Mouse (Mus musculus) brain, embryonic 14.5 days (tissue): Measurements from ENCODE around the gene Morn4. TPM values are rescaled to one million over a fixed set of nuclear protein-coding genes. Genes with fewer than 3 reads are reported as not detected.
"Not testable (repeated sequence)": the region's sequence is repeated elsewhere in the genome, so short reads cannot be mapped to it uniquely, and the experiment has no call there.

ENCODE experiments used
- DNase-seq: peaks from one replicate; pipeline ENCODE4 v3.0.0-alpha.2; 2011; ENCODE audit warnings: low read depth
- CTCF ChIP-seq: fragments of 200-500 bp; IDR thresholded peaks from 2 replicates; pipeline ENCODE4 v1.5.1; 2012; ENCODE audit warnings: inconsistent platforms, mild to moderate bottlenecking, moderate library complexity, borderline replicate concordance; ENCODE audit not compliant: insufficient read depth, insufficient read length; ENCODE audit errors: extremely low read depth
- POLR2A ChIP-seq: fragments of 200-500 bp; IDR thresholded peaks from 2 replicates; pipeline ENCODE4 v1.6.1; 2012; ENCODE audit warnings: mild to moderate bottlenecking, inconsistent platforms, borderline replicate concordance; ENCODE audit not compliant: poor library complexity, insufficient read depth, insufficient read length, severe bottlenecking; ENCODE audit errors: extremely low read depth
- polyA plus RNA-seq: library from polyadenylated mRNA; depleted of rRNA; stranded (reverse); fragments of >200 nt; gene quantifications from 2 replicates; pipeline ENCODE4 v1.2.3, GENCODE M21; 2012

Gene Morn4
- polyA plus RNA-seq, 1 experiment: 128 TPM

GRCm38 (mm10) chr19:42120451-42120850, 34.3 kb upstream of the Morn4 start:
- no peak for TF ChIP-seq CTCF
- TF ChIP-seq POLR2A: no peak
- no peak for DNase-seq

DNA sequence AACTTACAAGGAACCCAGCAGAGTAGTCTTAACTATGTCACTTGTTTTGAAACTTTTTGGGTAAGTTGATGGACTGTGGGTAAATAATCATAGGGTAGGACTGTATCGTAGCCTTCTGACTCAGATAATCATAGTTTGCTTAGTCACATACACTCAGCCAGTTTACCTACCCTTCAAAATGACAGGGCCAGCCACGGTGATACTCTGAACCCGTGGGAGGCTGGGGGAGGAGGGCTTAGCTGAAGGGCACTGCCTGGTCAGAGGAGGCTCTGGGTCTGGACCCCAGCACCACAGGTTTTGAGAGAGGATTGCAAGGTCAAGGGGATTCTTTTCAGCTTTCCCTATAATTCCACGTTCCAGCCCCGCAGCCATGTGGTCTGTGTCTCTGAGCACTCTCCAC, 32.4 kb upstream of the Morn4 start:
- no peak for DNase-seq

GRCm38 (mm10) chr19:42118142-42118541, 32.0 kb upstream of the Morn4 start:
- TF ChIP-seq POLR2A (no peak), CTCF (no peak)

More for the DNA sequence above, 32.4 kb upstream of the Morn4 start:
- no peak for TF ChIP-seq POLR2A
- no peak for TF ChIP-seq CTCF

DNA sequence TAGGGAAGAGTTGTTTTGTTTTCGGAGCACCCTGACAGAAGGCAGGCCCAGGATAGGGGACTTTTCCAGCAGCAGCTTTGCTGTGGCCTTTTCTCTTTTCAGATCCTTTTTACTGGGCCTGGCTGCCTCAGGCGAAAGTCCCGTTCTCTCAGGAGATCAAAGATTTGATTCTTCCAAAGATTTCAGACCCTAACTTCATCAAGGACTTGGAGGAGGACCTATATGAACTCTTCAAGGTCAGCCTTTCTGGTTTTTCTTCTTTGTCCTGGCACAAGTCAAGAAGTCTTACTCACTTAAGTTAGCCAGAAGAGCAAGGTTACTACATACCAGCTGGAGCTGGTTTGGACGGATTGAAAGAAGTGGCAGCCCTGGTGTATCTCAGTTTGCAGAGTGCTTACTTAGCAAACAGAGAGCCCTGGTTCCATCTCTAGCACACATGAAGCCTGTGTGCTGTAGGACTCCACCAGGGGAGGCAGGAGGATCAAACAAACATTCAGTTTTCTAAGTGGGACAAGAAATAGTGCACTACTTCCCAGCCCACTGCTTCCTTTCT, 29.7 kb upstream of the Morn4 start:
- no peak for DNase-seq
- TF ChIP-seq CTCF: no peak
- TF ChIP-seq POLR2A: no peak

More at GRCm38 (mm10) chr19:42118142-42118541, 32.0 kb upstream of the Morn4 start:
- no peak for DNase-seq

DNA sequence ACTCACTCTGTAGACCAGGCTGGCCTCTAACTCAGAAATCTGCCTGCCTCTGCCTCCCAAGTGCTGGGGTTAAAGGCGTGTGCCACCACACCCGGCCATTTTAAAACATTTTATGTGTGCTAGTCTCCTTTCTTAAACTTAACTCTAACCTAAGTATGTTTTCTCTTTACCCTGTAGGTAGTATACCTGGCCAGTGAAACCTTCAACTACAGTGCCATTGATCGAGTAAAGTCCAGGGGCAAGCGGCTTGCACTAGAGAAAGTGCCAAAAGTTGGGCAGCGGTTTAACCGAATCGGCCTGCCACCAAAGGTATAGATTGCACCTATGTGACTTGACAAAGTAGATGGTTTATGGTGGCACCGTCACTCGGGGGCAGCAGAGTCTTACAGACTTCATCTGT, 18.5 kb upstream of the Morn4 start:
- no peak for TF ChIP-seq CTCF
- TF ChIP-seq POLR2A: no peak

GRCm38 (mm10) chr19:42099406-42099805, 13.2 kb upstream of the Morn4 start:
- no peak for TF ChIP-seq CTCF
- TF ChIP-seq POLR2A: no peak
- DNase-seq: no peak

More for the DNA sequence above, 18.5 kb upstream of the Morn4 start:
- DNase-seq: no peak

DNA sequence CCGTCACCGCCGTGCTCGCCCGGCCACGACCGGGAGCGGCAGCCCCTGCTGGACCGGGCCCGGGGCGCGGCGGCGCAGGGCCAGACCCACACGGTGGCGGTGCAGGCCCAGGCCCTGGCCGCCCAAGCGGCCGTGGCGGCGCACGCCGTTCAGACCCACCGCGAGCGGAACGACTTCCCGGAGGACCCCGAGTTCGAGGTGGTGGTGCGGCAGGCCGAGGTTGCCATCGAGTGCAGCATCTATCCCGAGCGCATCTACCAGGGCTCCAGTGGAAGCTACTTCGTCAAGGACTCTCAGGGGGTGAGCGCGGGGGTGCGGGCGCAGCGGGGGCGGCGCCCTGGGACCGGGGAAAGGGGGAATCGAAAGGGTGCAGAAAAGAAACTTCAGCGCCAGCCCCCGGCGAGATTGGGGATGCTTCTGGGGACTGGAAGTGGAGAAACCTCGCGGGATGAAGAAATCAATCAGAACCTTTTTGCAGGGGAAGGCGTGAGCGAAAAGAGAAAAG, 4.5 kb upstream of the Morn4 start:
- TF ChIP-seq CTCF (no peak), POLR2A (no peak)

DNA sequence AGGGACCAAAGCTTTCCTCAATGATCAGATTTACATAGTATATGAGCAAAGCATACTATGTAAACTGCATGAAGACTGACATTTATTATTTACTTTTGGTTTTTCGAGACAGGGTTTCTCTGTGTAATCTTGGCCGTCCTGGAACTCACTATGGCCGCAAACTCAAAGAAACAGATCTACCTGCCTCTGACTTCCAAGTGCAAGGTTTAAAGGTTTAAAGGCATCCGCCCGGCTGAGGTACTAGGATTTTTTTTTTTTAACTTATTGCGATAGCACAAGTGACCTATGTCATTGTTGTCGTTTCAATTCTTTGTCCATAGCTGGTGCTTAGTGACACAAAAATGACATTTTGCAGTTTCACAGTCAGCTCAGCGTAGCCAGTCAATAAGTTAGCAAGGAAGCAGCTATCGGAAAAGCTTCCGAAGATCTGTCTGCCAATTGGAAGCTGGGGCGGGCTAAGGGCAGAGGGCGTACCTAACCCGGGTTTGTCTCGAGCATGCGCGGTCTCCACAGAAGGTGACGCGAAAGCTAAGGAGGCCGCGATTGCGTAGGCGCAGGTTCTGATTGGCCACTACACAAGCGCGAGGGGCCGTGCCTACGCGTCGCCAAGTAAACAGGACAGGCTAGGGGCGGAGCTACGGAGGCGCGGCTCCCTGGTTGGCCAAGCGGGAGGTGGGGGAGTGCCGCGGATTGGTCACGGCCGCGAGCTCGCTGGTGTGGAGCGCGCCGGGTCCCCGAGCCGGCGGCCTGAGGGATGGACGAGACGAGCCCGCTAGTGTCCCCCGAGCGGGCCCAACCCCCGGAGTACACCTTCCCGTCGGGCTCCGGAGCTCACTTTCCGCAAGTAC, 3.8 kb upstream of the Morn4 start, which contains the start of gene Pi4k2a:
TSS of gene Pi4k2a (plus strand) at position 723 of the 848 bp plus-strand sequence.
- DNase-seq: peak; percentile 100
- TF ChIP-seq CTCF: no peak
- peak; percentile 95 for TF ChIP-seq POLR2A

More for the DNA sequence above, 4.5 kb upstream of the Morn4 start:
- no peak for DNase-seq

DNA sequence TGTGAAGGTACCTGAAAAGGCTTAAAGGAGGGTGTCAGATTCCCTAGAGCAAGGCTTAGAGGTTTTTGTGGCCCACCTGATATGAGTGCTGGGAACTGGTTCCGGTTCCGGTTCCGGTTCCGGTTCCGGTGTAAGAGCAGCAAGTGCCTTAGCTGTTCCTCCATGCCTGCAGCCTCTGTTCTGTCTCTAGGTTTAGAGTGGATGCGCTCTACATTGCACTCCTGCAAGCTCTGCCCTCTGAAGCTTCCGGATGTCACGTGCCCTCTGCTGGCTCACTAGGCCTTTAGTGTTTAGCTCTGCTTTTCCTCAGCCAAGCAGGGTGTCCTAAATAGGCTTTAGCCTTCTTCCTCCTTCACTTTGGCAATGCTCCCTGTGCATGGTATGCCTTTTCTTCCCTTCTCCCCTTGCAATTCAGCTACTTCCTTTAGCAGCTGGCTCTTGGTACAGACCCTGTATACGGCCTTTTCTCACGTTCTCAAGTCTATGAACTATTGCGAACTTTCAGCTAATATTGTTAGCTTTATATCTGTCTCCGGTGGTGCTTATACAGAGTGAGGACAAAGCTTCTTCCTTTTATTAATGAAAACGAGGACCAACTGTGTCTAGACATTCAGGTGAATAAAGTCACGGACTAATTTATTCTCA, 3.1 kb upstream of the Morn4 start:
- TF ChIP-seq POLR2A (no peak), CTCF (no peak)
- DNase-seq: peak; percentile 73

GRCm38 (mm10) chr19:42085690-42086089, 467 bp downstream of the Morn4 start:
- TF ChIP-seq POLR2A (no peak), CTCF (no peak)
- DNase-seq: no peak

- DNase-seq: not testable (repeated sequence)
These were observed 4.5 kb downstream of the Morn4 start for GRCm38 (mm10) chr19:42081613-42082012.
